ENCODE assay signal across 8 mouse cellular contexts in genomic region chr2:69712981-69713625, GRCm38 (mm10). TPM values are rescaled to one million over a fixed set of nuclear protein-coding genes. Genes with fewer than 3 reads are reported as not detected.
A peak's percentile ranks its signal among the peaks of the same experiment; 100 is the strongest.
DNase-seq lines count a peak whose midpoint lies in the region; ATAC-seq lines count a peak whose summit lies in the region.

Gene Fastkd1 (minus strand): TSS chr2:69713516.

- no peaks in the 10 kb centered on the region for H3K79me2 ChIP-seq in macrophage (ENCODE audit: inconsistent target)

- WGBS in hindbrain, embryonic 16.5 days, result under 1% methylated on average over 38 of the region's 39 CpGs
- 1% methylated on average over 39 of the region's 39 CpGs for WGBS in macrophage (ENCODE audit: missing documents)

- H3K9me3 ChIP-seq in hindbrain, embryonic 16.5 days (ENCODE audit: control insufficient read depth, low read length), result no peaks in the 10 kb centered on the region

- peak; percentile 99 for ATAC-seq in hindbrain, embryonic 16.5 days

- H3K27ac ChIP-seq in hindbrain, embryonic 16.5 days (ENCODE audit: low read depth, low read length), result peak within 1 kb of the TSS; percentile 82
- H3K27ac ChIP-seq in macrophage, result no peak within 1 kb of the TSS

- peak; percentile 98 for DNase-seq in R1 (ENCODE audit: low read depth, low spot score)
- peak; percentile 87 to 89 for DNase-seq in cerebellum, postnatal 25 days
- DNase-seq in frontal cortex, postnatal 36 days (ENCODE audit: low spot score in 2 of 2), result peak; percentile 90 to 94
- DNase-seq in left cerebral cortex, adult 18-20 months (ENCODE audit: low spot score in 2 of 2), result peak; percentile 84 to 92
- peak; percentile 94 for DNase-seq in right cerebral cortex, adult 18-20 months
- DNase-seq in urinary bladder, postnatal 10 days (ENCODE audit: low spot score), result peak; percentile 37

- peaks cover 5% of the 10 kb centered on the region for H3K4me1 ChIP-seq in hindbrain, embryonic 16.5 days (ENCODE audit: control insufficient read depth, insufficient read depth, low read depth, low read length)

- H3K36me3 ChIP-seq in hindbrain, embryonic 16.5 days (ENCODE audit: control insufficient read depth, insufficient read depth, low read length), result no peaks in the 10 kb centered on the region
- H3K36me3 ChIP-seq in macrophage (ENCODE audit: inconsistent target), result no peaks in the 10 kb centered on the region

- H3K4me2 ChIP-seq in hindbrain, embryonic 16.5 days (ENCODE audit: low read length), result peak within 1 kb of the TSS; percentile 79

- no peaks in the 10 kb centered on the region; the same call in 1 of the 2 replicates for H3K27me3 ChIP-seq in hindbrain, embryonic 16.5 days (replicated peaks; ENCODE audit: control insufficient read depth, insufficient read depth, low read length)

- peak within 1 kb of the TSS; percentile 91 for H3K9ac ChIP-seq in hindbrain, embryonic 16.5 days (ENCODE audit: low read depth, low read length)

- peak within 1 kb of the TSS; percentile 90 for H3K4me3 ChIP-seq in hindbrain, embryonic 16.5 days (ENCODE audit: low read length)
- peak within 1 kb of the TSS; percentile 76 for H3K4me3 ChIP-seq in macrophage (ENCODE audit: inconsistent target)

RNA-seq across cellular contexts. Expression of gene Fastkd1, which starts in this region (rescaled TPM):
- 15.1 and 17.1 TPM in 2 replicates for polyA plus RNA-seq in hindbrain, embryonic 16.5 days (2015; fragmentation: Nextera tagmentation; extraction: Ambion mirVana)
- total RNA-seq in left cerebral cortex, adult 18-20 months (2021), result 10 to 100 TPM; 14.4 to 15.4 TPM
- total RNA-seq in macrophage (2018; cell fraction: chromatin; rRNA removed), result 10 to 100 TPM in 14 of 26 experiments, 1 to 10 TPM in 12; 3.5 to 18.6 (median 11.9) TPM
- total RNA-seq in macrophage (2018; cell fraction: cytosol; rRNA removed), result 1 to 10 TPM; 2.1 to 6.7 (median 5.3) TPM
- 10 to 100 TPM in 14 of 26 experiments, 1 to 10 TPM in 12; 3.8 to 20.1 (median 10.6) TPM for total RNA-seq in macrophage (2018; cell fraction: nucleus; rRNA removed)
- 3.8 to 6.3 TPM (median 4.3 TPM) in 3 replicates for polyA plus RNA-seq in macrophage (2018)

Comparison
In these comparisons a context has a peak if more than half of its experiments do, and no peak if none do; other contexts are left out.
1. DNase-seq: peak in every context shown above with its lines; median percentile 98 in R1; 94 in right cerebral cortex, adult 18-20 months; 92 in frontal cortex, postnatal 36 days; 88 in cerebellum, postnatal 25 days; 88 in left cerebral cortex, adult 18-20 months; 37 in urinary bladder, postnatal 10 days.